ENCODE assay signal across 7 mouse cellular contexts in genomic region chr7:110164712-110165122, GRCm38 (mm10). TPM values are rescaled to one million over a fixed set of nuclear protein-coding genes. Genes with fewer than 3 reads are reported as not detected.
A peak's percentile ranks its signal among the peaks of the same experiment; 100 is the strongest.
DNase-seq lines count a peak whose midpoint lies in the region; ATAC-seq lines count a peak whose summit lies in the region.

No protein-coding gene starts in this region.

- peak overlapping the region; percentile 92 for H3K4me2 ChIP-seq in intestine, embryonic 16.5 days (ENCODE audit: low read depth, low read length)
- H3K4me2 ChIP-seq in midbrain, embryonic 11.5 days = peak overlapping the region; percentile 84

- no peaks in the 10 kb centered on the region for H3K36me3 ChIP-seq in intestine, embryonic 16.5 days (ENCODE audit: control insufficient read depth, insufficient read depth, low read length)
- H3K36me3 ChIP-seq in midbrain, embryonic 11.5 days (ENCODE audit: control insufficient read depth, insufficient read depth, low read length) = no peaks in the 10 kb centered on the region

- no peaks in the 10 kb centered on the region for H3K9me3 ChIP-seq in intestine, embryonic 16.5 days (ENCODE audit: control insufficient read depth, low read length)
- no peaks in the 10 kb centered on the region for H3K9me3 ChIP-seq in midbrain, embryonic 11.5 days (ENCODE audit: control insufficient read depth, low read length)

- H3K4me3 ChIP-seq in intestine, embryonic 16.5 days (ENCODE audit: low read length) = peak overlapping the region; percentile 58
- peak overlapping the region; percentile 41 for H3K4me3 ChIP-seq in midbrain, embryonic 11.5 days (ENCODE audit: low read depth, low read length)

- WGBS in intestine, embryonic 16.5 days = 0% methylated on average over 20 of the region's 20 CpGs
- under 1% methylated on average over 20 of the region's 20 CpGs for WGBS in midbrain, embryonic 11.5 days

- ATAC-seq in intestine, embryonic 16.5 days = peak; percentile 95
- peak; percentile 96 for ATAC-seq in midbrain, embryonic 11.5 days (ENCODE audit: low FRiP score)

- intact Hi-C loops in left cerebral cortex, postnatal 36 days (cut with DNase I) = loop anchor here (1.0 to 10.0 kb wide), 3 partner anchors 102 to 463 kb away; partner anchors contain the start of gene Adm

- H3K27ac ChIP-seq in intestine, embryonic 16.5 days (ENCODE audit: low read length) = peak overlapping the region; percentile 97
- peak overlapping the region; percentile 81 for H3K27ac ChIP-seq in midbrain, embryonic 11.5 days (ENCODE audit: low read depth, low read length)

- peak; percentile 87 for DNase-seq in adrenal gland, adult 8-10 months
- peak; percentile 96 for DNase-seq in embryo, embryonic 9.5 days (ENCODE audit: extremely low spot score)
- peak; percentile 85 to 91 for DNase-seq in gastrocnemius, postnatal 4 days (ENCODE audit: low spot score in 2 of 2)
- peak; percentile 85 to 87 for DNase-seq in left cerebral cortex, postnatal 36 days (ENCODE audit: low spot score in 2 of 2)
- peak; percentile 99 for DNase-seq in midbrain, embryonic 11.5 days (ENCODE audit: low spot score, missing footprints)
- peak; percentile 95 for DNase-seq in skeletal muscle tissue, adult 2 months (ENCODE audit: low read depth, low spot score)

- H3K9ac ChIP-seq in intestine, embryonic 16.5 days (ENCODE audit: low read depth, low read length) = peak overlapping the region; percentile 80
- peak overlapping the region; percentile 74 for H3K9ac ChIP-seq in midbrain, embryonic 11.5 days (ENCODE audit: low read length)

- no peaks in the 10 kb centered on the region for H3K4me1 ChIP-seq in intestine, embryonic 16.5 days (ENCODE audit: control insufficient read depth, insufficient read depth, low read length)
- H3K4me1 ChIP-seq in midbrain, embryonic 11.5 days (ENCODE audit: control insufficient read depth, insufficient read depth, low read length) = 0 out of 2 replicates have a peak, but pooled peaks cover 2% of the 10 kb centered on the region

- no peaks in the 10 kb centered on the region for H3K27me3 ChIP-seq in intestine, embryonic 16.5 days (replicated peaks; ENCODE audit: control insufficient read depth, insufficient read depth, low read length)
- H3K27me3 ChIP-seq in midbrain, embryonic 11.5 days (ENCODE audit: control insufficient read depth, insufficient read depth, low read length) = no peaks in the 10 kb centered on the region

RNA-seq across cellular contexts. Expression of gene Wee1, which starts 42.9 kb away (rescaled TPM):
- total RNA-seq in adrenal gland, adult 8-10 months (2022) = 10 to 100 TPM in 3 of 4 experiments, 1 to 10 TPM in 1; 9.8 to 16.5 (median 13.3) TPM
- 10 to 100 TPM; 11.9 to 13.5 TPM for total RNA-seq in gastrocnemius, postnatal 4 days (2021)
- polyA plus RNA-seq in intestine, embryonic 16.5 days (2015; fragmentation: Nextera tagmentation; extraction: Ambion mirVana) = 14.3 and 16.6 TPM in 2 replicates
- 10 to 100 TPM; 24.7 to 25.0 TPM for total RNA-seq in left cerebral cortex, postnatal 36 days (2021)
- polyA plus RNA-seq in midbrain, embryonic 11.5 days (2014; fragmentation: Nextera tagmentation; extraction: Ambion mirVana) = 31.2 and 32.6 TPM in 2 replicates

RNA-seq across cellular contexts. Expression of gene Swap70, which starts 56.8 kb away (rescaled TPM):
- 10 to 100 TPM; 16.0 to 28.7 (median 21.2) TPM for total RNA-seq in adrenal gland, adult 8-10 months (2022)
- total RNA-seq in gastrocnemius, postnatal 4 days (2021) = 10 to 100 TPM; 17.9 to 20.0 TPM
- 28.4 and 28.5 TPM in 2 replicates for polyA plus RNA-seq in intestine, embryonic 16.5 days (2015; fragmentation: Nextera tagmentation; extraction: Ambion mirVana)
- total RNA-seq in left cerebral cortex, postnatal 36 days (2021) = 10 to 100 TPM; 11.0 to 13.7 TPM
- polyA plus RNA-seq in midbrain, embryonic 11.5 days (2014; fragmentation: Nextera tagmentation; extraction: Ambion mirVana) = 15.1 and 17.2 TPM in 2 replicates

Comparison
In these comparisons a context has a peak if more than half of its experiments do, and no peak if none do; other contexts are left out.
1. Peak in every context shown above with its lines: DNase-seq, ATAC-seq, H3K4me3 ChIP-seq and H3K27ac ChIP-seq.